Mouse (Mus musculus) ES-E14 (cell line): Measurements from ENCODE around the gene B4galt1. TPM values are rescaled to one million over a fixed set of nuclear protein-coding genes. Genes with fewer than 3 reads are reported as not detected.

Experiments
- DNase-seq: peaks from one replicate; pipeline ENCODE4 v3.0.0-alpha.2; 2013; ENCODE audit warnings: low read depth, low spot score
- H3K27ac ChIP-seq: 2 replicates; pipeline ENCODE4 v1.5.1; 2012; ENCODE audit warnings: low read depth, mild to moderate bottlenecking, low read length, moderate library complexity, mixed read lengths; ENCODE audit not compliant: poor library complexity, insufficient read depth, severe bottlenecking
- H3K36me3 ChIP-seq: 2 replicates; pipeline ENCODE4 v1.6.1; 2012; ENCODE audit warnings: mild to moderate bottlenecking, low read length, moderate library complexity, mixed read lengths; ENCODE audit not compliant: control insufficient read depth, poor library complexity, insufficient read depth, severe bottlenecking
- H3K4me1 ChIP-seq, 2 experiments: fragments of 150-350 bp in 1 of 2; sonication (generic) in 1 of 2; 2 replicates each; pipeline ENCODE4 v1.6.1; 2012; ENCODE audit warnings: low read length in 2 of 2, mild to moderate bottlenecking in 1 of 2, mixed read lengths in 1 of 2; ENCODE audit not compliant: control insufficient read depth in 2 of 2, insufficient read depth in 2 of 2, poor library complexity in 1 of 2
- H3K4me3 ChIP-seq, 2 experiments: fragments of 150-350 bp in 1 of 2; sonication (generic) in 1 of 2; 2 replicates each; pipeline ENCODE4 v1.5.1; 2012; ENCODE audit warnings: low read length in 2 of 2, low read depth in 1 of 2, mild to moderate bottlenecking in 1 of 2, mixed read lengths in 1 of 2; ENCODE audit not compliant: insufficient read depth in 1 of 2, poor library complexity in 1 of 2, severe bottlenecking in 1 of 2
- H3K9ac ChIP-seq: 2 replicates; pipeline ENCODE4 v1.6.1; 2012; ENCODE audit warnings: low read depth, mild to moderate bottlenecking, low read length, mixed read lengths; ENCODE audit not compliant: poor library complexity, insufficient read depth, severe bottlenecking
- H3K9me3 ChIP-seq: fragments of 150-350 bp; sonication (generic); 2 replicates; pipeline ENCODE4 v1.6.1; 2012; ENCODE audit warnings: low read depth, mild to moderate bottlenecking, low read length; ENCODE audit not compliant: control insufficient read depth, insufficient read depth
- CHD2 ChIP-seq: IDR thresholded peaks from 2 replicates; pipeline ENCODE4 v1.6.1; 2014; ENCODE audit warnings: mild to moderate bottlenecking, low read depth, low read length, inconsistent platforms
- HCFC1 ChIP-seq: IDR thresholded peaks from 2 replicates; pipeline ENCODE4 v1.6.1; 2012; ENCODE audit warnings: low read length, inconsistent platforms, borderline replicate concordance; ENCODE audit not compliant: insufficient read depth
- MAFK ChIP-seq: IDR thresholded peaks from 2 replicates; pipeline ENCODE4 v1.6.1; 2014; ENCODE audit warnings: mild to moderate bottlenecking, low read depth, low read length, inconsistent platforms; ENCODE audit not compliant: insufficient read depth
- ZC3H11A ChIP-seq: IDR thresholded peaks from 2 replicates; pipeline ENCODE4 v1.6.1; 2012; ENCODE audit warnings: low read depth, mild to moderate bottlenecking, inconsistent platforms, low read length, borderline replicate concordance
- ZNF384 ChIP-seq: IDR thresholded peaks from 2 replicates; pipeline ENCODE4 v1.6.1; 2012; ENCODE audit warnings: low read depth, low read length, inconsistent platforms
- in situ Hi-C, 2 experiments: fragments of 600-800 bp; cut with MboI; formaldehyde crosslinking; loops; one replicate each; pipeline ENCODE4 v1.15.1; 2025; ENCODE audit warnings: low sequenced_read_pairs in 2 of 2, inconsistent platforms in 1 of 2; ENCODE audit not compliant: unreplicated experiment in 2 of 2
- total RNA-seq: library from RNA; depleted of rRNA; stranded (reverse); fragments of 300-350 nt; gene quantifications from 2 replicates; pipeline ENCODE4 v1.2.3, GENCODE M21; 2012

Gene B4galt1
- total RNA-seq, 1 experiment: 29.2 TPM

DNA sequence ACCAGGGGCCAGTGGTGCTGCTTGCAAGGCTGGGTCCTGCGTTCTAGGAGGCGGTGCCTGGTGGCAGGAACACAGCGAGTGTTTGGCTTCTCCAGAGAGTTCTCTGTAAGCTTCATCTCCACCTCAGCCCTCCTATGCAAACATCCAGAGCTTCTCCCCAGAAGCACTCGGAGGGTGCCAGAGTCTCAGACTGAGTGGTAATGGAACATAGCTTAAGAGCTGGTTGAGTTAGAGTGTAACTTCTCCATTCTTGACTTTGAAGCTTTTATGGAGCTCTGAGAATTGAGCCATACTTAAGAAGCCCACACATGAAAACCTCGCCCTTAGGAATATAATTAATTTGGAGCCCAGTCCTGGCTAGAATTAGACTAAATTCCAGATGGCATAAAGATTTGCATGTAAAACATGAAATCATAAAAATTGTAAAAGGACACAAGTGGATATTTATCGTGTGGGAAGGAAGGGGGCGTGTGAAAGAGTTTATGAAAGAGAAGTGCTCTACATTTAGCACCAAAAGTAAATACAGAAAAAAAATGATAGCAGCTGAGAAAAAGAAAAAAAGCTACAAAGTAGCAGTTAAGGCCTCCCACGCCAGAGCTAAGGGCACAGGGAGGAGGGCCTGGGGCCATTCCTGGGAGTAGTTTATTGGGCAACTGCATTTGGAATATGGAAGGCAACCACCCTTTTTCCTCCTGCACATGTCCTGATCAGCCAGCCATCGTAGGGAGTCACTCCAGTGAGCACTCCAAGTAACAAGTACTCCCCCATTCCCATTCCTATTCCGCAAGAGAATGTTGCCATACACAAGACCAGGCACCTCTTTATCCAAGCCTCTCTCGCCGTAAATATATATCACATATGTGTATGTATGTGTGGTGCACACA, 30.7 kb upstream of the B4galt1 start:
- no peak for DNase-seq
- no peaks in the 10 kb centered on the region for H3K36me3 ChIP-seq
- TF ChIP-seq ZNF384 (no peak), MAFK (no peak), HCFC1 (no peak), ZC3H11A (no peak), CHD2 (no peak)
- H3K4me3 ChIP-seq: no peak overlapping the region
- H3K4me1 ChIP-seq: peaks cover 1 to 3% of the 10 kb centered on the region in 2 experiments; a peak in 1 of 4 replicates
- H3K9me3 ChIP-seq: no peaks in the 10 kb centered on the region
- in situ Hi-C loops: no loop called here
- no peak overlapping the region for H3K9ac ChIP-seq
- no peak overlapping the region for H3K27ac ChIP-seq

DNA sequence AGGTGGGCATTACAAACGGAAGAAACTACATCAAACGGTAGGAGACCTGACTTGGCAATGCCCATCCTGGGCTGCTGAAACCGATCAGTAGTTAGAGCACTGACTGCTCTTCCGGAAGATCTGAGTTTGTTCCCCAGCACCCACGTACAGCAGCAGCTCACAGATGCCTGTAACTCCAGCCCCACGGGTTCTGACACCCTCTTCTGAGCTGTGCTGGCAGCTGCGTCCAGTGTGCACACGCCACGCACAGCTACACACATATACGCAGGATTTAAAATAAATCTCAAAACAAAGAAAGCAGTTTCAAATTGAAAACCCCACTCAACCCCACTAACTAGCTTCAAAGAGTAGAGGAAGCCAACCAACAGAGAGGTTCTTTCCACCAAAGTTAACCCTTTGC, 29.4 kb upstream of the B4galt1 start:
- Histone ChIP-seq H3K9me3 (no peaks in the 10 kb centered on the region), H3K9ac (no peak overlapping the region), H3K36me3 (no peaks in the 10 kb centered on the region), H3K27ac (no peak overlapping the region), H3K4me1 (peaks cover 1 to 3% of the 10 kb centered on the region in 2 experiments; a peak in 1 of 4 replicates), H3K4me3 (no peak overlapping the region)
- in situ Hi-C loops: no loop called here
- TF ChIP-seq HCFC1: no peak
- no peak for DNase-seq

DNA sequence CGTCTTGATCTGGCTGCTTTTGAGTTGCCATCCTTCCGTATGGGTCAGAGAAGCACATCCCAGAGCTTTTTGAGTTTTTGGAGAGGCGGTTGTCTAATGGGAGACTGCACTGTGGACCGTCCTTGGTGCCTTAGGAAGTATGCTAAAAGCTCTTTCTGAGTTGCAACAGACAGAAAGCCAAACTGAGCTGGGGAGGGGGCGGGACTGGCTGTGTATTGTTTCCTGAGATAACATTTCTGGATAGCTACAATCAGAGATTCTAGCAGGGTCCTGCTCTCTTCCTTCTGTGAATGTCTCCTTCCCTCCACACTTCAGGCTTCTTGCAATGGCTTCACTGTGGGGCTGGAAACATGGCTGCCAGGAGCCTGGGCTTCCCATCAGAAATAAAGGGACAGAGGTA, 23.7 kb upstream of the B4galt1 start:
- Histone ChIP-seq H3K9ac (no peak overlapping the region), H3K4me1 (peaks cover 10 to 11% of the 10 kb centered on the region in 2 experiments; a peak in 3 of 4 replicates), H3K36me3 (no peaks in the 10 kb centered on the region), H3K4me3 (peak overlapping the region in 1 of 2 experiments; percentile 47; a peak in 1 of 4 replicates), H3K27ac (no peak overlapping the region), H3K9me3 (no peaks in the 10 kb centered on the region)
- DNase-seq: no peak
- TF ChIP-seq CHD2 (no peak), ZC3H11A (no peak), ZNF384 (no peak), HCFC1 (no peak), MAFK (no peak)
- in situ Hi-C loops: no loop called here

DNA sequence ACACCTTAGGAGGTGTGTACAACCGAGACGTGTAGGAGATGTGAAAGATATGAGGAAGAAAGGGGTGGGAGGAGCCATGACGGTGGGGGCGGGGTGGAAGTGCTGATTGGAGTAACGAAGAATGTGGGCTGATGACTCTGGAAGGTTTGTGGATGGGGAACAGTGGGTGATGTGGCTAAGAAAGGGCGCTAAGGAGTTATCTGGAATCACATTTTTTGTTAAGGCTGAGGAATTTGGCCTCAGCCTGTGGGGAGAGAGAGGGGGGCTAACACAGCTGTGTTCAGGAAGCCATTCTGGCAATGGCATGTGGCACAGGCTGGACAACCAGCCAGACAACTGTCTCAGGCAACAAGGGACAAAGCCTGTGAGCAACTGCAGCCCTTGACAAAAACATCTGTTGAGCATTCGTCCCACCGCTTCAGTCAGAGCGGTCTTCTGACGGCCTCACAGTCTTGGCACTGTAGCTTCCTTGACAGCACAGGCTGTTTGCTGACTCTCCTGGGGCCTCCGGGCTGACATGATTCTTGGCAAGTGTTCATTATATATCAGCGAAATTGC, 23.1 kb upstream of the B4galt1 start:
- TF ChIP-seq ZNF384: no peak
- TF ChIP-seq MAFK: no peak
- TF ChIP-seq ZC3H11A: no peak
- no peak for TF ChIP-seq HCFC1
- no peak for TF ChIP-seq CHD2
- Histone ChIP-seq H3K4me3 (peak overlapping the region in 1 of 2 experiments; percentile 47; a peak in 2 of 4 replicates), H3K9ac (no peak overlapping the region), H3K4me1 (peaks cover 10 to 11% of the 10 kb centered on the region in 2 experiments; a peak in 3 of 4 replicates), H3K36me3 (no peaks in the 10 kb centered on the region), H3K9me3 (no peaks in the 10 kb centered on the region), H3K27ac (0 out of 2 replicates have a peak overlapping the region, but pooled peaks have one; percentile 6)
- in situ Hi-C loops: no loop called here
- DNase-seq: peak; percentile 62
